Mouse (Mus musculus): ENCODE results near the gene Rassf3.

Rassf3 gene

DNA sequence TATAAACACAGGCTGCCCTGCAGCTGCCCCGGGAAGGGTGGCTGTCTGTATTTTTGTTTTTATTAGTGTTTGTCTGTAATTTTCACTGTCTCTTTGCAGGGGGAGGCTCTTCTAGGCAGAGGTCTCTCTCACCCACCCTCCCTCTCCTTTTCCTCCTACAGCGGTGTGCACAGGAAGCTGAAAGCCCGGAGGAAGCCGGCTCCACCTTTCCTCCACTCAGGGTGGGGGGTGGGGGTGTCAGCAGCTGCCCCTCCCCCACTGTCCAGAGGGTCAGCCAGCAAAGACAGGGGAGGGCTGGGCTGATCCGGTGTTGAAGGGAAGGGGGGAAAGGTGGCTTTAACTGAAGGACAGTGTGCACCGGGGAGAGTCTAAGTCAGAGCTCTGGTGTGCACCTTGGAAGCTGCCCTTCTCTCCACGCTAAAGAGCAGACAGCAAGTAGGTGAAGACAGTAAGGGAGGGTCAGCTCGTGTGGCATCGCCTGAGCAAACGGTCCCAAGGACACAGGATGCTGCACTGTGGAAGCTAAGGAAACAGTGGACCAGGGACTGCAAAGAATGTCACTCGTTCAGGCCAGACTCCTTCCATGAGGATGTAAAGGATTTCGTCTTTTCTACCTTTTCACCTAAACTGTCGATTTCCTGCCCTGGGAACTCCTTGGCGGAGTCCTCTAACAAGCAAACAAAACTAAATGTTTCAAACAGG is 46.0 kb downstream of the Rassf3 start:
- peak; percentile 85 for DNase-seq (ENCODE audit: low spot score)

DNA sequence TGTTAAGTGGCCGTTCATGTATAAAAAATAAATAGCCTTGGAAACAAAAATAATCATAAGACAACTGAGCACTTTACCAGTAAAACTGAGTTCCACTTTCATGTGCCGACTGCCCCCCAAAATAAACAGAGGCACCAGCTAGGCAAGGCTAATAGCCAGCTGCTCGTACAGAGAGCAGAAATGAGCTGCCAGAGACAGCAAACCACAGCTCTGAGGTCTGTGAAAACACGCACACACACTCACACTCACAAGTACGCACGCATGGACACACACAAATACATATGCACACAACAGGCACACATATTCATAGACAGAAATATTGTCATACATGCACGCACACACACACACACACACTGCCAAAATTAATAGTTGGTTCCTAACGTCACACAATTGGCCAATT is 46.6 kb downstream of the Rassf3 start:
- DNase-seq (ENCODE audit: low spot score) = no peak

DNA sequence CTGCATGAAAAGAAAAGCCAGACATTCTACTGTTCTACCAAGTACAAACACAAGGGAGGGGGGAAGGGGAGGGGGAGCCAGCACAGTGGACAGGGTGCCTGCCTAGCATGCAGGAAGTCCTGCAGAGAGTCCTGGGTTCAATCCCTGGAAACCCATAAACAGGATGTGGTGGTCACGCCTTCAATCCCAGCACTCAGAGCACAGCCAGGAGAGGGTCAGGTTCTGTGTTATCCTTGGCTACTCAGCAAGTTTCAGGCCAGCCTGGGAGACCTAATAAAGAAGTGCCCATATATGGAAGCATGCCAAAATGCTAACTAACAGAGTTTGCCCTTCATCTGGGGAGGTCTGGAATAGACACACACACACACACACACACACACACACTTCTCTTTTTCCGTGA is 47.1 kb downstream of the Rassf3 start:
- DNase-seq (ENCODE audit: low spot score) = peak; percentile 74

DNA sequence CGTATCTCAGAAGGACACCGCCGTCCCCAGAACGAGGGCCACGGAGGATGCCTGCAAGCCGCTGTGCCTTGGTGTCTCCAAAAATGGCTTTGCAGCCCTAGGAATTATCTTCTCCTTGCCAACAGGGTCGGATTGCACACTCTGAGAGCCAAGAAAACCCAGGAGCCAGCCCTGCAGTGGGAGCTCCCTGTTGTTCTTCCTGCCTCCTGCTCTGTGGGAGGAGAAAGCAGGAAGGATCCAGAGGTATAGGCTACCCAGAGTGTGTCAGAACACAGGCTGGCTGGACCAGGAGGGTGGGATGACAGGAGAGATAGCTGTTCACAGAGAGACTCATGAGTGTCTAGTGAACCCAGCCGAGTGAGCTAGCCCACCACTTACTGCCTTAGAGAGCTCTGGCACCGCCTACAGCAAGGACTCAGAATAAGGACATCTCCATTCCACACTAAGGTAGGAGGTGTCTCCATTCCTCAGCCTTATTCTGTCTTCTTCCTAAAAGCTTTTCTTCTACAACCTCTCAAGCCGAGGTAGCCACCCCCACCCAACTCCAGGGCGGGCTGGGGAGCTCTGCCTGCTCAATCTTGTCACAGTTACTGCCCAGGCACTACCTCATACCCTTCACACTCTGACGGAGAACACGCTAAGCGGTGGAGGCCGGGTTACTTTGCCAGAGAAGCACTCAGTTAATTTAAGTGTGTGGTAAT is 48.0 kb downstream of the Rassf3 start:
- no peak for DNase-seq (ENCODE audit: low spot score)

DNA sequence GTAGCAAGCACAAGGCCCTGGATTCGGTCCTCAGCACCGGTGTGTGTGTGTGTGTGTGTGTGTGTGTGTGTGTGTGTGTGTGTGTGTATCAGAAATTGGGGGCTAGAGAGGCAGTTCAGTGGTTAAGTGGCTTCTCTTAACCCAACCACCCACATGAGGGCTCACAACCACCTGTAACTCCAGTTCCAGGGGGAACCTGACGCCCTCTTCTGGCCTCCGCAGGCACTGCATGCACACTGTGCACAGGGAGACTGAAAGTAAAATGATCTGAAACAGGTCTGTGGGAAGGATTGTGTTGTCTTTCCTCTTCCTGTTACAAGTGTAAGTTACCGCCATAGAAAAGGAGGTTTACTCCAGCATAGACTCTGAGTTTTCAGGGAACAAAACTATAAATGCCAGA is 49.0 kb downstream of the Rassf3 start:
- no peak for DNase-seq (ENCODE audit: low spot score)

DNA sequence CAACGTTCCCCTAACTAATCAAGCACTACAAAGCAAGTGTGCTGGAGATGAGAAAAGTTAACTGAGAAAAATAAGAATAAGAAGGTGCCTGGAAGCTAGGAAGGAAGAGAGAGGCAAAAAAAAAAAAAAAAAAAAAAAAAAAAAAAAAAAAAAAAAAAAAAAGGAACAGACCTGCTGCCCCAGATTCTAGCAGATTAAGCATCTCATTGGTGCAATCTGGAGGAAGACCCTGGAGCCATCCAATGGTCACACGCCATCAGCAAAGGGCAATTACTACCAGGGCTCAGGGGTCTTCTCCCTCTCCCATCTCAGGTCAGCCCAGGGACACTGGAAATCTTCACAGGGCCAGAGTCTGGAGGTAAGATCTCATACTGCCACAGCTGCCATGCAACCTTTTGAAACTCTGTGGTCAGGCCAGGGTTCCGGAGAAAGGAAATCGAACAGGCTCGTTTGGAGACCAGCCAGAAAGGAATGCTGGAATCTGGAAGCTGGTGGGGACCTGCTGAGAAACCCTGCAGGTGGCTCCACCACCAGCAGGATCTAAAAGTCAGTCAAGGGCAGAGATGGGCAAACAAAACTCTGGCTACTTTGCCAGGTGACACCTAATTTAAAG is 49.6 kb downstream of the Rassf3 start:
- DNase-seq (ENCODE audit: low spot score) = no peak

DNA sequence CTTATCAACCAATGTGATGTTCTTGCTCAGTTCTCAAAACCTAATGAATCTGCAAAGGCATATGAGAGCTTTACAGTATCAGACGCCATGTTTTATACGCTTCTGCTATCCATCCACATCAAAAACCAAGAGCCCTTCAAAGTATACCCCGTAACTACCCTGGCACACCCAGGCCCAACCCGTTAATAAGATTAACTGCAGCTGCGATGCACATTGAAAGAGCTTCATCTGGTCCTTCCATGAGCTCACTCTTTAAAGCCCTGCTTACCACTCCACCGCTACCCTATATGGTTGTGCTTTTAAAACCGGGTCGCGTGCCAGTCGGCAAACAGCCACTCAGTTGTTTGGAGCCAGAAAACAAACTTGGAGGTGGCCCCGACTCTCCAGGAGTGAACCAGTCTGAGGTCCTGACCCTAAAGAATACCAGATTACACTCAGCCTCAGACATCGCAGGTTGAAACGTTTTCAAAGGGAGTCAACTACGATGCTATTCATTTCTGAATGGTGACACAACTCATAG is 50.6 kb downstream of the Rassf3 start:
- DNase-seq (ENCODE audit: low spot score) = no peak

DNA sequence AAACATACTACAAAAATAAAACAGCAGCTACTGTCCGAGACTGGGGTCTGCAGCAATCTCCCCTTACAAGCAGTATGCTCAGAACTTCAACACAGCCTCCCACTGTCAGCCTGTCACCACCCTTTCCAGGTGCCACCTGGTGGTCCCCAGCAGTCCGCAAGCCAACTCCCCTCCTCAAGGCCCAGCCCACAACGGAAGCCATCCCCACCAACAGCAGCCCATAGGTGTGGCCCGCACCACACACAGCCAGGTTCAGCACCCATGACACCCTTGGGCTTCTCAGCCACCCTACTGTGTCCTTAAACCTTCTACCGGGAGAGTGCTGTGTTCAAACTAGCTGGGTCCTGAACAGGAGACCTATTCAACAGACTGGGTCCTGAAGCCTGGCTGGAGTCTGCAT is 51.1 kb downstream of the Rassf3 start:
- DNase-seq (ENCODE audit: low spot score) = no peak

DNA sequence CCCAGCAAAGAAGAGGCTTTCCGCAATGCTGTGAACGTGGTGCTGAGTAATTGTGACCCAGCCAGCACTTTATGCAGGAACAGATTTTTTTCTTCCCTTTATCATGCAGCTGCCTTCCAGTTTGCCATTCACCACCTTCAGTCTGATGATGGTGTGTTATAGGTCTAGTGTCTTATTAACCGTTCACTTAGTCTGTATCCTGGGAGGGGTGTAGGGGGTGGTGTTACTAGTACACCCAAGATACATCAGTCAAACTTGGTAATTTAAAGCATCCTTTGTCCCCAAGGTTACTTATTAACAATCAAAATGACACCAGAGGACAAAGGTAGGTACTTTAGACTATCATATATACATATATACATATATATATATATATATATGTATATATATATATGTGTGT is 51.7 kb downstream of the Rassf3 start:
- no peak for DNase-seq (ENCODE audit: low spot score)

DNA sequence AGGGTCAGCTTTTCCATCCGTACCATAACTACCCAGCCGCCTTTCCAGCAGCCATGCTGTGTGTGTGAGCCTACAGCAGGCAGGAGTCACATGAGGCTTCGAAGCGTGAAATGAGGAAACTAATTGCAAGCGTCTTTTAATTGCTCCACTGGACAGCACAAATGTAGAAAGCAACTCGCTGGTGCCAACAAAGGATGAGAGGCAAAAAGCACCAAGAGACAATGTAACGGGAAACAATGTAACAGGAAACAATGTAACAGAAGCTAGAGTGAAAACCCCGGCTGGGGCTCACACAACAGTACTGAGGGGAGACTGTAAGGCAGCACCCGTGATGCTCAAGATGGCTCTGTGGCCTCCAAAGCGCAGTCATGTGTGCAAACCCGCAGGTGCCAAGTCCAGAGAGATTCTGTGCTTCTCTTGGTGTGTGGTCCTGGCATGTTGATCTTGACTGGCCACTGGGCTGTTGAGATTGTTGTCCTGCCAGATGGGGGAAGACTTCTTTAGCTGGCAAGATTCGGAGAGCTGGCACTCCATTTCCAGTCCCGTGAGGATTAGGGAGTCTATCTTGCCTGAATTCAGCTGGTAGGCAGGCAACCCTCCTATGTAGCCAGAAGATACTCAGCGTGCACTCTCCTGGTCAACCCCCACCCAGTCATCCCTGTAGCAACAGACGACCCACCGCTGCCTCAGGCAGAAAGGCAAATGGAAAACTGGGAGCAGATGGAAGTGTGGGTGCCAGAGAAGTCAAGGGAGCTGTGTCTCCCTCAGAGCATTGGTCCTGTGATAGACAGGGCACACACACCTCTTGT is 52.4 kb downstream of the Rassf3 start:
- no peak for DNase-seq (ENCODE audit: low spot score)

DNA sequence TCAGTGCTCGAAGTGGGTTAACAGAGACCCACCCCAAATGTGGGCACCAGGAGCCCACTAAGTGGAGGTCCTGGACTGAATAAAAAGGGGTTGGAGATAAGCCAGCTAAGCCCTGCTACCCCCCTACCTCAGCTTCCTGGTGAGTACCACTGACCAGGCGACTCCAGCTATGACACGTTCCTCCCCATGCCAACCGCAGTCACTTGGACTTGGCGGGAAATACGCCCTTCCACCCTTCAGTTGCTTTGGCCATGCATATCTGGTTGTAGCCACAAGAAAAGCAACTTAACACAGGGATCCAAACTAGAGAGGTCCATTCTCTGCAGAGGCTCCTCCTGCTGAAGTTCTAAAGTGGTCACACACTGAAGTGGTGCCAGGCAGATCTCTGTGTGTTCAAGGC is 53.9 kb downstream of the Rassf3 start:
- DNase-seq (ENCODE audit: low spot score) = no peak

DNA sequence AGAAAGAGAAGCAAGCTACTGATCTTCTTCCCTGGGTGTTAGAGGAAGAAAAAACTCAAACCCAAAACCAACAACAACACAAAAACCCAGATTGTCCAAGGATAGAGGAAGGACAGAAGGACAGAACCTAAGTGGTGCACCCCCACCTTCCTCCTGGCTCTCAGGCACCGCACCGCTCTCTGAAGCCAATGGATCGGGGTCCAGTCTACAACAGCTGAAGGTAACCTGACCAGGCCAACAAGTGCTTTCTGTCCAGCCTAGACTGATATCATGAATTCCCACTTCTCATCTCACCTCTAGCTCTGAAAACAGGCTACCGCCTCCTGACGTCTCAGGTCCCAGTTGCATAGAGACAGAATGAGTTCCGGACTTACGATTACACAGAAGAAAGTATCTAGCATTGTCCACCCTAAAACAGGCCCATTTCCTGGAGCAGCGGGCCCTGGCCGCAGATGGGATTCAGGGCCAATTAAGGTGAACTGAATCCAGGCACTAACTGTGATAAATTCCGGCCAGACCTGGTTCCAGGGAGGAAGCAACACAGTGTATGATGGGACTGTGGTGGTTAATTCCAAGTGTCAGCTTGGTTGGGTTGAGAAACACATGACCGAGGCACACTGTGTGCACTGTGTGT is 54.4 kb downstream of the Rassf3 start:
- DNase-seq (ENCODE audit: low spot score) = no peak

DNA sequence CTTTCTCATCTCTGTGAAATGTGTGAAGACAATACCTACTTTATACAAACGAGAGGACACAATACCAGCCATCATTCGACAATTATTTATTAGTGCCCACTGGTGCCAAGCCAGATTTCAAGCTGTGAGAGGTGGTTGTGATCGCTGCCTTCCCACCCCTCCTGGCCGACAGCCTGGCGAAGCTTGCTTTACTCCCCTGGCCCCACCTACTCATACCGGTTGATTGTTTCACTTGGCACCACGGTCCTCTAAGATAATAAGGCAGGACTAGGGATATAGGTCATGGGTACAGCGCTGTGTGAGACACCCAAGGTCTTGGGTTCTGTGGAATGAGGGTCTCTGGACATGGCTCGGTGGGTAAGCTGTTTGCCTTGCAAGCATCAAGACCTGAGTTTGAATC is 55.1 kb downstream of the Rassf3 start:
- no peak for DNase-seq (ENCODE audit: low spot score)

DNA sequence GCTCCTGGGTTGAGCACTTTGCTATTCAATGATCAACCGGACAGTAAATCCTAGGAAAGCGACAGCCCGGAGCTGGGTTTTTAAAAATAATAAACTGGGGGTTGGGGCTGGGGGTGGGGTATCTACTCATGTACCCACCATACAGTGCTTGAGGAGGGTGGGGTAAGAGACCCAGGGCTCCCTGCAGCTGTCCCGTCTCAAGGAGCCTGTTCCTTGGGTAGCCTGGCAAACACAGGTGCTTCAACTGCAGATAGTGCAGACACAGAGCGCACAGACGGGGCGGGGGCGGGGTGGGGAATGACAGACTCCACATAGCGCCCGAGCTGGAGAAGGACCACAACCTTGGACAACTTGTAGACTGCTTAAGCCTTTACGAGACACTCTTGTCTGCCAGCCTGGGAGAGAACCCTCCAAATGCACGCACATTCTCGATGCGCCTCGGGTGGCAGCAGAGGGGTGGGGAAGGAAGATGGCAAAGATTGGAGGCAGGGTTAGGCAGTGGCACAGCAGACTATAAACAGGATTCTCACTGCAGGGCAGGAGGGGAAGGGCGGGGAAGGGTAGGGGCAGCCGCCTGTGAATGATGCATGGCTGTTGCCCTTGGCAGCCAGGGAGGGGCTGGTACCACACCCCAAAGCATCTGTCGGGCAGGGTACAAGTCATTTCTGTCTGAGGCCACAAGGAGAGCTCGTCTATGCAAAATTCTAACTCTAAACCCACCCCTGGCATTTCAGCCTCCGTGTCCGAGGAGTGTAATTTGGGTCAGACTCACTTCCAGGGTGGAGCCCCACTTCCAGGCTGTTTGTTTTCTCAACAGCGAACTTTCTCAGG is 56.3 kb downstream of the Rassf3 start:
- DNase-seq (ENCODE audit: low spot score) = no peak

DNA sequence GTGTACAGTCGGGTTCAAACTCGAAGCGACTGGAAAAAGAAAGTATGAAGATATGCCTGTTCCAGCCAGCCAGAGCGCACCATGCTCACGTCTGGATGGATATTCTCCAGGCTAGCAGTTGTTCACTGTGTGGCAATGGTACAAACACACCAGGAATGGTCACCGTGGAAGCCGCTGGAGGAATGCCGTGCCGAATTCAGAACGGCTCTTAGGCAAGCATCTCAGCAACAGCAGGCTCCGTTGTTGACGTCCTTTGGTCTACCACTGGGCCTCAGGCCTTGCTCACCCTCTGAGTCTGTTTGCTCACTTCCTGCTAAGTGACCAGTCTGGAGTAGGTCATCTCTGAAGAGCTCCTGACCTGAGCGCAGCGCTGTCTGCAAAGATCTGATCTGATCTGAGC is 57.3 kb downstream of the Rassf3 start:
- peak; percentile 65 for DNase-seq (ENCODE audit: low spot score)

DNA sequence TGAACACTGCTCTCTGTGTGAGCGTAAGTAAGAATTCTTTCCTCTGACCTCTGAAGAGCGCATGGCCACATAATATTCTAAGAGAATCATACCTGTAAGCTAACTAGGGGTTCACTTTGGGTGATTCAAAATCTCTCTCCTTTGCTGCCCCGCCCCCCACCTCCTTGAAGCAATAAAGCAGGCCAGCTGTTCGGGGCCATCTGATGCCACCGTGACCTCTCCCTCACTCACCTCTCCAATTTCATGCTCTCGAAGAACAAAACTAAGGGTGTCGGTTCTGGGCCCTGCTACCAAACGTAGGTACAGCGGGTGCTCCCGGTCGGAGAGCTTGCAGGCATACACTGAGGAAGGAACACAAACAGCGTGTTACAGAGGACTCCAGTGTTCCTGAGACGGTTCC is 62.0 kb downstream of the Rassf3 start:
- no peak for DNase-seq (ENCODE audit: low spot score)

DNA sequence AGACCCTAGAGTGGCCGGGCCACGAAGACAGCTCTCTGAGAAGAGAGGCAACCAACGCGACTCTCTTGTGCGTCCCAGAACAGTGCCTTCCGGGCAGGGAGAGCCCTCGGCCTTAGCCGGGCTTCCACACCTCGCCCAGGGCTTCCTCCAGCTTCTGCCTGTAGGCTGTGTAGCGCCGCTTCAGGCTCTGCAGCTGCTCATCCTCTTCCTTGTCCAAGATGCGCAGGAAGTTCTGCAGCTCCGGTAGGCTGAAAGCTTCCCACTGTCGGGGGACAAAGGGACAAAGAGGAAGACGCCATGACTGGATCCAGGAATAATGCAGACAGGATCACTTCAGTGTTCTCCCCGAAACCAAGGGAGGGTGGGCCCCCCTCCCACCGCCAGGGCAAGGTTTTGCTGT is 63.3 kb downstream of the Rassf3 start:
- DNase-seq (ENCODE audit: low spot score) = no peak

DNA sequence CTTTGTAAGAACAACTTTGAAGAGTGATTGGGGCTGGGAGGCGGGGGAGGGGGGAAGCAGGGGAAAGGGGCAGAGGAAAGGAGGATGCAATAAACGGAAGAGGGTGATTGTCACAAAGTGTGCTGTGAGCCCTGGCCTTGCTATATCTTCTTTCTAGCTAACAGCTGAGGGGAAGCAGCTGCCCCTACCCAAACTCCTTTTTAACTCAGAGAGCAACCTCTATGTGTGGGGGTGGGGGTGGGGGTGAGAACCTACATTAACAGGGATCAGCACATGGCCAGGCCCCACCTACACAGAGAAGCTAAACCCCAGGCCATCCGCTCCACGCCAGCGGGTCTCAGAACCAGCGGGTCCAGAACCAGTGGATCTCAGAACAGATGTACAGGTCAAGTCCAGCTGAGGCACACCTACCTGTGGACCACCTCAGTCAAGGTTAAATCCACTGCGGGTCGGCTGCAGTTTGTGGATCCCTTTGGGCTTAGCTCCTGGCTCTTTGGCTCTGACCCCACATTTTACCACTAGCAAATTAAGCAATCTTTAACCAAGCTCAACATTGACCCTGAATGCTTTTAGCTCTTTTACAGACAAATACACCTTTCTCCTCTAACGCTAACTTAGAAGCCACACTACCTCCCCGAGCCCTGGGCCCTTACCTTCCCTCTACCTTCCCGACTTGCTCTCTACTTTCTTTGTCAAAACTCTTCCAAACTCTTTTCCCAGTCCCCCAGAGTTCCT is 64.3 kb downstream of the Rassf3 start:
- DNase-seq (ENCODE audit: low spot score) = no peak

DNA sequence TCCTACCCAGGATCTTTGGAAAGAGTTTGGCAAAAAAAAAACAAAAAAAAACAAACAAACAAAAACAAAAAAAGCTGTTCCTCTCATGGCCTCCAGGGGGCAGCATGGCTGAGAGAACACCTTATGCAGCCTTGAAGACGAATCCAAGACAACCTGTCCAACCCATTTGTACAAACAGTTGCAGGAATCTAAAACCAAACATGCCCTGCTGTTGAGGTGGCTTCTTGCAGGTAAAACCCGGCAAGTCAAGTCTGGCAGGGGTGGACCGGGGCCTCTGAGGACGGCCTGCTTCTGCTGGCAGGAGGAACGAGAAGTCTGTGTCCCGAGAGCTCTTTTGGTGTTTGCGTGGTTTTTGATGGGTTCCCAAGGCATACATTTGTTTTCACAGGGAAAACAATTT is 66.4 kb downstream of the Rassf3 start:
- DNase-seq (ENCODE audit: low spot score) = peak; percentile 48

DNA sequence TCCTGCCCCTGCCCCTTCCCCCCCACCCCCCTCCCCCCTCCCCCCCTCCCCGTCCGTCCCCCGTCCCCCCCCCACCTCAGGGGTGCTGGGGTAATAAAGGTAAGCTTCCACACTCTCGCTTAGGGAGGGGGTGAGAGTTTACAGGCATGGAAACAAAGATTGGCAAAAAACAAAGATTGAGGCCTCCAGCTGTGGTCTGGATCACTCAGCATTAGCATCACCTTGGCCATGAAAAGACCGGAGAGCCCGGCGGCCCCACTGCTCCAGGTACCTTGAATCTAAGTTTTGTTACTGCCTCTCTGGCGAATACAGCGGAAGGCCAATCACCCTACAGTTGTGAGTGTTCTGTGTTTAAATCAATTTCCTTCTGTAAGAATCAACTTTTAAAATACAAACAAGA is 72.2 kb downstream of the Rassf3 start:
- DNase-seq (ENCODE audit: low spot score) = no peak
